Mouse (Mus musculus) colon, adult 2 months (tissue): Measurements from ENCODE around the gene Olfr1028. TPM values are rescaled to one million over a fixed set of nuclear protein-coding genes. Genes with fewer than 3 reads are reported as not detected.

ENCODE experiments used
- polyA plus RNA-seq: library from polyadenylated mRNA; depleted of rRNA; stranded (reverse); fragments of >200 nt; gene quantifications from 2 replicates; pipeline ENCODE4 v1.2.3, GENCODE M21; 2012; rRNA removed

Gene Olfr1028
- not detected in 2 replicates for polyA plus RNA-seq

GRCm38 (mm10) chr2:85950137-85950536 lies at the start of gene Olfr1028:
Olfr1028 (plus strand) TSS chr2:85950437.

GRCm38 (mm10) chr2:85904952-85905351 lies 45.3 kb upstream of the Olfr1028 start, which contains the start of gene Olfr1024:
Olfr1024 (minus strand) TSS chr2:85905052.

GRCm38 (mm10) chr2:85914893-85915292 lies 35.3 kb upstream of the Olfr1028 start, which contains the start of gene Olfr1025-ps1:
Olfr1025-ps1 (plus strand) TSS chr2:85915193.

GRCm38 (mm10) chr2:85921258-85921657 lies 29.0 kb upstream of the Olfr1028 start, which contains the start of gene Olfr1026:
Olfr1026 (plus strand) TSS chr2:85921558.

GRCm38 (mm10) chr2:85973595-85973994 lies 23.4 kb downstream of the Olfr1028 start, which contains the start of gene Olfr1029:
Olfr1029 (plus strand) TSS chr2:85973895.

GRCm38 (mm10) chr2:85978976-85979375 lies 28.7 kb downstream of the Olfr1028 start, which contains the start of gene Olfr1030:
Olfr1030 (plus strand) TSS chr2:85979276.

GRCm38 (mm10) chr2:85990004-85990403 lies 39.8 kb downstream of the Olfr1028 start, which contains the start of gene Olfr1031:
Olfr1031 (plus strand) TSS chr2:85990304.

Other genes starting within 250 kb of the Olfr1028 start
- gene Olfr1009, start 235.0 kb upstream of the Olfr1028 start, polyA plus RNA-seq = not detected in 2 replicates
- gene Olfr1012, start 187.7 kb upstream of the Olfr1028 start, polyA plus RNA-seq = not detected in 2 replicates
- not detected in 2 replicates for gene Olfr1013, start 183.3 kb upstream of the Olfr1028 start, polyA plus RNA-seq
- not detected in 2 replicates for gene Olfr1014, start 177.7 kb upstream of the Olfr1028 start, polyA plus RNA-seq
- gene Olfr1015, start 168.4 kb upstream of the Olfr1028 start, polyA plus RNA-seq = not detected in 2 replicates
- not detected in 2 replicates for gene Olfr1016, start 147.9 kb upstream of the Olfr1028 start, polyA plus RNA-seq
- not detected in 2 replicates for gene Olfr1018, start 132.0 kb upstream of the Olfr1028 start, polyA plus RNA-seq
- not detected in 2 replicates for gene Olfr1019, start 105.0 kb upstream of the Olfr1028 start, polyA plus RNA-seq
- not detected in 2 replicates for gene Olfr1020, start 103.4 kb upstream of the Olfr1028 start, polyA plus RNA-seq
- gene Olfr1022, start 81.8 kb upstream of the Olfr1028 start, polyA plus RNA-seq = not detected in 2 replicates
- gene Olfr1023, start 64.8 kb upstream of the Olfr1028 start, polyA plus RNA-seq = not detected in 2 replicates
- not detected in 2 replicates for gene Olfr1024, start 45.4 kb upstream of the Olfr1028 start, polyA plus RNA-seq
- not detected in 2 replicates for gene Olfr1025-ps1, start 35.2 kb upstream of the Olfr1028 start, polyA plus RNA-seq
- not detected in 2 replicates for gene Olfr1026, start 28.9 kb upstream of the Olfr1028 start, polyA plus RNA-seq
- not detected in 2 replicates for gene Olfr1029, start 23.5 kb downstream of the Olfr1028 start, polyA plus RNA-seq
- gene Olfr1030, start 28.8 kb downstream of the Olfr1028 start, polyA plus RNA-seq = not detected in 2 replicates
- not detected in 2 replicates for gene Olfr1031, start 39.9 kb downstream of the Olfr1028 start, polyA plus RNA-seq
- gene Olfr1032, start 55.1 kb downstream of the Olfr1028 start, polyA plus RNA-seq = not detected in 2 replicates
- 0.08 and 0.14 TPM in 2 replicates for gene Olfr1033, start 70.2 kb downstream of the Olfr1028 start, polyA plus RNA-seq
- gene Olfr1034, start 95.4 kb downstream of the Olfr1028 start, polyA plus RNA-seq = 0.03 TPM in 1 of 2 replicates, not detected in the other
- not detected in 2 replicates for gene Olfr1036, start 123.6 kb downstream of the Olfr1028 start, polyA plus RNA-seq
- not detected in 2 replicates for gene Olfr1037, start 136.9 kb downstream of the Olfr1028 start, polyA plus RNA-seq
- gene Olfr1039, start 185.5 kb downstream of the Olfr1028 start, polyA plus RNA-seq = not detected in 2 replicates
- gene Olfr1040, start 196.3 kb downstream of the Olfr1028 start, polyA plus RNA-seq = not detected in 2 replicates
- gene Olfr1042, start 211.4 kb downstream of the Olfr1028 start, polyA plus RNA-seq = not detected in 2 replicates
- gene Olfr1043, start 217.1 kb downstream of the Olfr1028 start, polyA plus RNA-seq = not detected in 2 replicates
- gene Olfr1044, start 227.4 kb downstream of the Olfr1028 start, polyA plus RNA-seq = not detected in 2 replicates
- gene Olfr52, start 235.2 kb downstream of the Olfr1028 start, polyA plus RNA-seq = not detected in 2 replicates